Mouse (Mus musculus) right cerebral cortex, postnatal 4 days (tissue): ENCODE measurements around the gene Samd4b.

Experiments used
- DNase-seq: peaks from one replicate; pipeline ENCODE4 v3.0.0-alpha.2; 2022

Samd4b gene

GRCm38 (mm10) chr7:28351676-28352191 is 246.2 kb downstream of the Samd4b start:
- no peak for DNase-seq

- DNase-seq, result peak; percentile 99
Observed at GRCm38 (mm10) chr7:28350155-28350883, 247.6 kb downstream of the Samd4b start, which contains the start of gene Rps16. Rps16 (plus strand) TSS chr7:28350652.
